ENCODE assay signal across 8 mouse cellular contexts in genomic region chr11:102739278-102739966, GRCm38 (mm10). TPM values are rescaled to one million over a fixed set of nuclear protein-coding genes. Genes with fewer than 3 reads are reported as not detected.
DNase-seq lines count a peak whose midpoint lies in the region; TF ChIP-seq lines count a peak whose summit lies in the region.

No protein-coding gene starts in this region.

- no peaks in the 10 kb centered on the region for H3K36me3 ChIP-seq in heart, adult 2 months (ENCODE audit: control insufficient read depth, insufficient read depth, low read length)
- no peaks in the 10 kb centered on the region for H3K36me3 ChIP-seq in myocyte (ENCODE audit: control insufficient read depth, insufficient read depth)

- H3K4me1 ChIP-seq in heart, adult 2 months (ENCODE audit: control insufficient read depth, insufficient read depth, low read length): no peaks in the 10 kb centered on the region; the same call in 1 of the 2 replicates

- no peak overlapping the region for H3K4me3 ChIP-seq in heart, adult 2 months
- H3K4me3 ChIP-seq in myocyte: no peak overlapping the region

- TF ChIP-seq POLR2A in heart, adult 2 months (IDR thresholded peaks at IDR 0.05; ENCODE audit: insufficient read depth, low read depth, low read length): no peak
- TF ChIP-seq POLR2A in myocyte (IDR thresholded peaks at IDR 0.05; ENCODE audit: insufficient read length, low read depth): no peak

- 8% methylated on average over 20 of the region's 20 CpGs for WGBS in heart, adult 2 months

- intact Hi-C loops in heart, adult 2 months (cut with DNase I): no loop called here

- H3K27me3 ChIP-seq in heart, adult 2 months (ENCODE audit: control insufficient read depth, insufficient read depth, low read length): no peaks in the 10 kb centered on the region
- no peaks in the 10 kb centered on the region for H3K27me3 ChIP-seq in myocyte (ENCODE audit: control insufficient read depth, insufficient read depth, insufficient read length)

- TF ChIP-seq CTCF in heart, adult 2 months (IDR thresholded peaks at IDR 0.05): peak; percentile 78

- peak overlapping the region; percentile 4 for H3K4me2 ChIP-seq in myocyte (ENCODE audit: low read depth)

- no peak overlapping the region for H3K27ac ChIP-seq in heart, adult 2 months

- peak in 1 of 2 experiments; percentile 34 for DNase-seq in heart, adult 2 months
- DNase-seq in heart, adult 11 months: no peak
- peak; percentile 86 for DNase-seq in cerebellum, adult 8-10 months
- peak; percentile 50 to 59 for DNase-seq in frontal cortex, postnatal 14 days (ENCODE audit: low spot score in 2 of 2)
- DNase-seq in kidney, adult 9 months: peak; percentile 64
- DNase-seq in liver: peak; percentile 41
- DNase-seq in thymus, postnatal 0 days (ENCODE audit: low spot score): peak; percentile 91

- H3K9ac ChIP-seq in heart, adult 2 months (ENCODE audit: low read depth, low read length): no peak overlapping the region

- TF ChIP-seq EP300 in heart, adult 2 months (IDR thresholded peaks at IDR 0.05; ENCODE audit: insufficient read depth, low read depth, low read length): no peak

- no peaks in the 10 kb centered on the region for H3K79me2 ChIP-seq in heart, adult 2 months (replicated peaks; ENCODE audit: control insufficient read depth, insufficient read depth, low read length)
- no peaks in the 10 kb centered on the region for H3K79me2 ChIP-seq in myocyte (ENCODE audit: control insufficient read depth, insufficient read depth)

- H3ac ChIP-seq in myocyte (ENCODE audit: control insufficient read depth, insufficient read length): no peak overlapping the region

TF ChIP-seq in myocyte, 11 proteins besides CTCF, POLR2A, EP300 and RAD21:
- TF ChIP-seq TCF3 (IDR thresholded peaks at IDR 0.05; ENCODE audit: insufficient read length, low read depth) (no peak), TCF12 (IDR thresholded peaks at IDR 0.05; ENCODE audit: insufficient read depth, poor library complexity, severe bottlenecking) (no peak), SRF (IDR thresholded peaks at IDR 0.05; ENCODE audit: control insufficient read depth, insufficient read length, low read depth) (no peak), E2F4 (IDR thresholded peaks at IDR 0.05; ENCODE audit: insufficient read depth) (no peak), CEBPB (IDR thresholded peaks at IDR 0.05; ENCODE audit: insufficient read depth, poor library complexity, severe bottlenecking) (no peak), POLR2AphosphoS2 (IDR thresholded peaks at IDR 0.05; ENCODE audit: insufficient read length, low read depth) (no peak), MYOG (IDR thresholded peaks at IDR 0.05; ENCODE audit: control insufficient read depth in 1 of 3, insufficient read depth in 1 of 3, insufficient read length in 2 of 3, low read depth in 2 of 3) (no peak), MAX (IDR thresholded peaks at IDR 0.05; ENCODE audit: low read depth) (no peak), REST (IDR thresholded peaks at IDR 0.05; ENCODE audit: insufficient read depth, insufficient read length) (no peak), USF1 (IDR thresholded peaks at IDR 0.05; ENCODE audit: low read depth) (no peak), MYOD1 (IDR thresholded peaks at IDR 0.05; ENCODE audit: control insufficient read depth in 1 of 3, insufficient read length in 2 of 3, low read depth in 2 of 3) (no peak)

RNA-seq across cellular contexts. Expression of gene Adam11, which starts 21.8 kb away (rescaled TPM):
- total RNA-seq in heart, adult 2 months (2021): 1 to 10 TPM; 3.4 to 4.9 TPM
- 10.1 and 12.5 TPM in 2 replicates for polyA plus RNA-seq in heart, adult 2 months (2012; rRNA removed)
- polyA plus RNA-seq in myocyte (2012; fragmentation: generic; extraction: Trizol): 0.19 TPM
- 1.4 and 1.7 TPM in 2 replicates for polyA plus RNA-seq in thymus, postnatal 0 days (2015; fragmentation: Nextera tagmentation; extraction: Ambion mirVana)

RNA-seq across cellular contexts. Expression of gene Ccdc43, which starts 41.8 kb away (rescaled TPM):
- 10 to 100 TPM; 21.0 to 22.8 TPM for total RNA-seq in heart, adult 2 months (2021)
- 6.8 and 12.2 TPM in 2 replicates for polyA plus RNA-seq in heart, adult 2 months (2012; rRNA removed)
- polyA plus RNA-seq in myocyte (2012; fragmentation: generic; extraction: Trizol): 26.8 TPM
- polyA plus RNA-seq in thymus, postnatal 0 days (2015; fragmentation: Nextera tagmentation; extraction: Ambion mirVana): 37.1 and 38.5 TPM in 2 replicates
